Mouse (Mus musculus) ES-Bruce4 (cell line): Measurements from ENCODE around the gene Apold1.

Experiments
- CTCF ChIP-seq: IDR thresholded peaks from one replicate; pipeline ENCODE4 v1.8.1; 2011; ENCODE audit warnings: low read depth, low read length
- EP300 ChIP-seq: IDR thresholded peaks from 2 replicates; pipeline ENCODE4 v1.6.1; 2011; ENCODE audit warnings: low read depth, low read length; ENCODE audit not compliant: insufficient read depth
- POLR2A ChIP-seq: IDR thresholded peaks from one replicate; pipeline ENCODE4 v1.8.1; 2011; ENCODE audit warnings: low read length; ENCODE audit not compliant: insufficient read depth

DNA sequence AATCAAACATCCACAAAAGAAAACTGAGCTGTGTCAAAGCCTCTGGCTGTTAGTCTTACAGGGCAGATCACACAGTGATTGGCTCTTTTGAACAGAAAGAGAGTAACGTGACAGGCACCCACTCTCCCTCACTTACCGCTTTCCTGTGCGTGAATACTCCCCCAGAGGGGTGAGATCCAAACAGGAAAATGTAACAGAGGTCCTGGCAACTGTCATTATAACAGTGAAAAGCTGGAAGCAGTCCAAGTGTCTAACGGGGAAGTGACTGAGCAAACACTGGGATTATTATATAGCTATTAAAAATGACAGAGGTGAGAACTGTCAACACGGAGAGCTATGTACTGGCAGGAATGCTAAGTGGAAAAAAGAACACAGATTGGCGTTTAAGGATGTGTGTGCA is 4.9 kb upstream of the Apold1 start:
- TF ChIP-seq CTCF (no peak), POLR2A (no peak), EP300 (no peak)
